Mouse (Mus musculus): Measurements from ENCODE around the gene Wrap73.

DNA sequence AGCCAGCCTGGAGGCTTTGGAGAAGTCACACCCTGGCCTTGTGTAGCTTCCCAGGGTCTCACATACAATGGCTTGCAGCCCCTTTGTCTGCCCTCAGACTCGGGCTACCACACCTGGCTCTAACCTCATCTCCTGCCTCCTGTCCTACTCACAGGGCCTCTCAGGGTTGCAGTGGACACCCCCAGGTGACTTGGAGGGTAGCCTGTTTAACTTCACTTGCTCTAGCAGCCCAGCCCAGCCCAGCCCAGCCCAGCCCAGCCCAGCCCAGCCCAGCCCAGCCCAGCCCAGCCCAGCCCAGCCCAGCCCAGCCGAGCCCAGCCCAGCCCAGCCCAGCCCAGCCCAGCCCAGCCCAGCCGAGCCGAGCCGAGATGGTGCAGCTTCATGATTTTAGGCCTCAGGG lies 71.9 kb downstream of the Wrap73 start:
- TF ChIP-seq POLR2A (IDR thresholded peaks at IDR 0.05; ENCODE audit: control insufficient read depth, extremely low read depth, insufficient read depth, low read length, poor library complexity) (no peak), CTCF (IDR thresholded peaks at IDR 0.05; ENCODE audit: borderline replicate concordance, control insufficient read depth, extremely low read depth, insufficient read depth, low read length, poor library complexity) (no peak)
